21 mouse cellular contexts compared by ENCODE assay signal in genomic region chr4:101247355-101247754, GRCm38 (mm10). TPM values are rescaled to one million over a fixed set of nuclear protein-coding genes. Genes with fewer than 3 reads are reported as not detected.
DNase-seq lines count a peak whose midpoint lies in the region; ATAC-seq and TF ChIP-seq lines count a peak whose summit lies in the region.
"Had no signal": no experiment of that assay in that cellular context is flagged by ENCODE, and none has a peak within 500 bp of the region (broad histone marks: within the 10 kb centered on the region; RNA-seq: fewer than 3 reads in every experiment).

No protein-coding gene starts in this region.

- no peak overlapping the region for H3K27ac ChIP-seq in intestine, embryonic 16.5 days (ENCODE audit: low read length)
- H3K27ac ChIP-seq in intestine, embryonic 15.5 days: no peak overlapping the region
- peak overlapping the region; percentile 72 for H3K27ac ChIP-seq in liver, embryonic 14.5 days
- H3K27ac ChIP-seq: hindbrain, embryonic 13.5 days; limb, embryonic 15.5 days; neural tube, embryonic 15.5 days had no signal

- WGBS in intestine, embryonic 16.5 days: 49% methylated on average over 2 of the region's 2 CpGs
- 43% methylated on average over 2 of the region's 2 CpGs for WGBS in intestine, embryonic 15.5 days
- 13% methylated on average over 2 of the region's 2 CpGs for WGBS in liver, embryonic 14.5 days (ENCODE audit: insufficient replicate concordance)

- H3K4me2 ChIP-seq in intestine, embryonic 16.5 days (ENCODE audit: low read depth, low read length): no peak overlapping the region
- H3K4me2 ChIP-seq in intestine, embryonic 15.5 days (replicated peaks): no peak overlapping the region
- H3K4me2 ChIP-seq in liver, embryonic 14.5 days (ENCODE audit: low read depth): peak overlapping the region; percentile 47
- H3K4me2 ChIP-seq: hindbrain, embryonic 13.5 days; limb, embryonic 15.5 days; neural tube, embryonic 15.5 days had no signal

- no peak for TF ChIP-seq EP300 in liver, embryonic 14.5 days (IDR thresholded peaks at IDR 0.05; ENCODE audit: low read depth)

- H3K9ac ChIP-seq in intestine, embryonic 16.5 days (ENCODE audit: low read depth, low read length): no peak overlapping the region
- no peak overlapping the region for H3K9ac ChIP-seq in intestine, embryonic 15.5 days
- peak overlapping the region; percentile 24 for H3K9ac ChIP-seq in liver, embryonic 14.5 days (replicated peaks)
- H3K9ac ChIP-seq: hindbrain, embryonic 13.5 days; limb, embryonic 15.5 days; neural tube, embryonic 15.5 days had no signal

- 0 out of 2 replicates have a peak, but pooled peaks have one; percentile 27 for ATAC-seq in intestine, embryonic 16.5 days
- ATAC-seq in intestine, embryonic 15.5 days: no peak
- peak; percentile 30 for ATAC-seq in erythroblast, adult 5-6 weeks (replicated peaks; ENCODE audit: low FRiP score, poor library complexity, severe bottlenecking)
- ATAC-seq in liver, embryonic 14.5 days (ENCODE audit: insufficient read depth): peak; percentile 51
- ATAC-seq: activated CD4-positive, CD25-positive, alpha-beta regulatory T cell, adult 4 months; forebrain, embryonic 14.5 days; midbrain, embryonic 16.5 days had no signal

- no peaks in the 10 kb centered on the region for H3K36me3 ChIP-seq in intestine, embryonic 16.5 days (ENCODE audit: control insufficient read depth, insufficient read depth, low read length)
- H3K36me3 ChIP-seq in intestine, embryonic 15.5 days: no peaks in the 10 kb centered on the region
- no peaks in the 10 kb centered on the region for H3K36me3 ChIP-seq in liver, embryonic 14.5 days (replicated peaks; ENCODE audit: control insufficient read depth, insufficient read depth, low read depth)
- H3K36me3 ChIP-seq: hindbrain, embryonic 13.5 days; limb, embryonic 15.5 days; neural tube, embryonic 15.5 days had no signal

- H3K4me1 ChIP-seq in intestine, embryonic 16.5 days (ENCODE audit: control insufficient read depth, insufficient read depth, low read length): peaks cover 10% of the 10 kb centered on the region
- H3K4me1 ChIP-seq in intestine, embryonic 15.5 days (replicated peaks): 0 out of 2 replicates have a peak, but pooled peaks cover 3% of the 10 kb centered on the region
- peaks cover 49 to 57% of the 10 kb centered on the region in 2 experiments for H3K4me1 ChIP-seq in liver, embryonic 14.5 days (replicated peaks; ENCODE audit: control insufficient read depth in 2 of 2, insufficient read depth in 2 of 2, low read length in 1 of 2)

- no peaks in the 10 kb centered on the region for H3K27me3 ChIP-seq in intestine, embryonic 16.5 days (replicated peaks; ENCODE audit: control insufficient read depth, insufficient read depth, low read length)
- no peaks in the 10 kb centered on the region for H3K27me3 ChIP-seq in intestine, embryonic 15.5 days (replicated peaks)
- H3K27me3 ChIP-seq in liver, embryonic 14.5 days (ENCODE audit: control insufficient read depth, insufficient read depth, low read length): no peaks in the 10 kb centered on the region
- H3K27me3 ChIP-seq: hindbrain, embryonic 13.5 days; limb, embryonic 15.5 days; neural tube, embryonic 15.5 days had no signal

- no peaks in the 10 kb centered on the region for H3K9me3 ChIP-seq in intestine, embryonic 16.5 days (ENCODE audit: control insufficient read depth, low read length)
- H3K9me3 ChIP-seq in intestine, embryonic 15.5 days: no peaks in the 10 kb centered on the region
- no peaks in the 10 kb centered on the region for H3K9me3 ChIP-seq in liver, embryonic 14.5 days (ENCODE audit: control insufficient read depth, low read length)
- H3K9me3 ChIP-seq: hindbrain, embryonic 13.5 days; limb, embryonic 15.5 days; neural tube, embryonic 15.5 days had no signal

- DNase-seq in liver, embryonic 14.5 days (ENCODE audit: low read depth in 3 of 3, low spot score in 3 of 3): no peak
- no peak for DNase-seq in adrenal gland, postnatal 14 days
- no peak for DNase-seq in heart, adult 9 months (ENCODE audit: low spot score in 2 of 2)
- DNase-seq in adrenal gland, postnatal 10 days: no peak
- DNase-seq: cerebellum, adult 18-20 months; cerebellum, postnatal 25 days; gastrocnemius, postnatal 25 days; heart, postnatal 14 days; kidney, adult 2 months; kidney, postnatal 10 days; lung, postnatal 10 days; right cerebral cortex, postnatal 25 days had no signal

- TF ChIP-seq CTCF in liver, embryonic 14.5 days (IDR thresholded peaks at IDR 0.05; ENCODE audit: low read depth): no peak

- no peak overlapping the region for H3K4me3 ChIP-seq in intestine, embryonic 16.5 days (ENCODE audit: low read length)
- H3K4me3 ChIP-seq in intestine, embryonic 15.5 days (replicated peaks): no peak overlapping the region
- no peak overlapping the region for H3K4me3 ChIP-seq in liver, embryonic 14.5 days (ENCODE audit: insufficient read depth in 1 of 2, low read depth in 2 of 2, low read length in 2 of 2)
- H3K4me3 ChIP-seq: hindbrain, embryonic 13.5 days; limb, embryonic 15.5 days; neural tube, embryonic 15.5 days had no signal

RNA-seq across cellular contexts. Expression of gene Jak1, which starts 17.7 kb away (rescaled TPM):
- polyA plus RNA-seq in intestine, embryonic 16.5 days (2015; fragmentation: Nextera tagmentation; extraction: Ambion mirVana): 66.7 and 67.9 TPM in 2 replicates
- 71.1 and 76.5 TPM in 2 replicates for polyA plus RNA-seq in intestine, embryonic 15.5 days (2015; fragmentation: Nextera tagmentation; extraction: Ambion mirVana)
- total RNA-seq in erythroblast, adult 5-6 weeks (2015; ENCODE audit: low replicate concordance): 84.9 and 102 TPM in 2 replicates
- total RNA-seq in erythroblast, adult 5-6 weeks (2017; ENCODE audit: low replicate concordance): 85.2 and 101 TPM in 2 replicates
- polyA plus RNA-seq in liver, embryonic 14.5 days (2012; rRNA removed): 13.0 and 19.8 TPM in 2 replicates
- polyA plus RNA-seq in liver, embryonic 14.5 days (2014; fragmentation: Nextera tagmentation; extraction: Ambion mirVana): 38.2 and 43.2 TPM in 2 replicates
- total RNA-seq in adrenal gland, postnatal 14 days (2021): 116 and 125 TPM in 2 replicates
- total RNA-seq in adrenal gland, postnatal 10 days (2021): 100 to 1,000 TPM in 1 of 2 experiments, 10 to 100 TPM in 1; 96.0 to 103 TPM
